Mouse (Mus musculus): Measurements from ENCODE around the gene Sik2. TPM values are rescaled to one million over a fixed set of nuclear protein-coding genes. Genes with fewer than 3 reads are reported as not detected.
A peak's percentile ranks its signal among the peaks of the same experiment; 100 is the strongest.

The Sik2 gene
- polyA plus RNA-seq, 1 experiment from 2014 or later: 18.3 TPM

GRCm38 (mm10) chr9:50890494-50891090 lies 118.3 kb downstream of the Sik2 start:
- Histone ChIP-seq H3K36me3 (replicated peaks) (peaks cover 62% of the 10 kb centered on the region), H3K4me1 (peaks cover 15% of the 10 kb centered on the region), H3K27me3 (replicated peaks; ENCODE audit: low read depth, poor library complexity, severe bottlenecking) (no peaks in the 10 kb centered on the region), H3K4me3 (no peak overlapping the region), H3K9me3 (no peaks in the 10 kb centered on the region), H3K27ac (replicated peaks) (no peak overlapping the region)
- no peak for DNase-seq (ENCODE audit: low spot score)
- WGBS: 82% methylated on average over 3 of the region's 3 CpGs

DNA sequence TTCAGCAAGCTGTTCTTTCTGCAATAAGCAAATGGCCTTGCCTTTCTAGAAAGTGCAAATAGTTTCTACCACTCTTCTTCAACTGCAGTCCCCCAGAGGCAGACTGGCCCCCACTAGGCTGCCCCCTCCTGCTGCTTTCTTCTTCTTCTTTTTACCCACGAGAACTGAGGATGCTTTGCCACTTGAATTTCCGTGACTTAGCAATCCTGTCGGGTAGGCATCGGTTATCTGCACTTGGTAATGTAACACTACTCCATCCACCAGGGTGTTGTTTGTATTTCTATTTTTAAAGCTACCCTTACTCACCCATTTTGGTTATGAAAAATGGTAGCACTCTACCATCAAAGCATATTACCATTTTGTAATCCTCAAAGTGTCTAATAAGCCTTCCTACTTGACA lies 118.9 kb downstream of the Sik2 start:
- Histone ChIP-seq H3K4me1 (peaks cover 17% of the 10 kb centered on the region), H3K9me3 (no peaks in the 10 kb centered on the region), H3K27ac (replicated peaks) (no peak overlapping the region), H3K4me3 (no peak overlapping the region), H3K36me3 (replicated peaks) (peaks cover 61% of the 10 kb centered on the region), H3K27me3 (replicated peaks; ENCODE audit: low read depth, poor library complexity, severe bottlenecking) (no peaks in the 10 kb centered on the region)
- 85% methylated on average over 4 of the region's 4 CpGs for WGBS
- no peak for DNase-seq (ENCODE audit: low spot score)

DNA sequence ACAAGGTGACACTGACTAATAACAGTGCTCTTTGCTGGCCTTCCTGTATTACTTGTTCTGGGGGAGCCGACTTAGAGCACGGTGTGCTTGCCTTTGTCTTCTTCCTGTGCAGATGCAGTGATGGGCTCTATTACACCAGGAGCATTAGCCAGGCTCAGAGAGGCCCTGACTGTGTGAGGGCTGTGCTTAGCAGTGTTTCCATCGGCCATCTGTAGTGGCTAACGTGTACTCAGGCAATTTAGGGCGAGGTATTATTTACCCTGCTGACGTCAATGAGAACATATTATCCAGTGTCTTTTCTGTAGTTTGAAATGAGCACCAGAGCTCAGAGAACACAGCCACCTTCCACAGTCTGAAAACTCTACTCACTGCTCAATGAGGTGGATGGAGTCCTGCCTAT lies 119.7 kb downstream of the Sik2 start:
- peaks cover 61% of the 10 kb centered on the region for H3K36me3 ChIP-seq (replicated peaks)
- H3K4me3 ChIP-seq: no peak overlapping the region
- H3K27ac ChIP-seq (replicated peaks): no peak overlapping the region
- no peaks in the 10 kb centered on the region for H3K27me3 ChIP-seq (replicated peaks; ENCODE audit: low read depth, poor library complexity, severe bottlenecking)
- no peaks in the 10 kb centered on the region for H3K9me3 ChIP-seq
- no peak for DNase-seq (ENCODE audit: low spot score)
- H3K4me1 ChIP-seq: peaks cover 21% of the 10 kb centered on the region
- WGBS: 75% methylated on average over 6 of the region's 6 CpGs

DNA sequence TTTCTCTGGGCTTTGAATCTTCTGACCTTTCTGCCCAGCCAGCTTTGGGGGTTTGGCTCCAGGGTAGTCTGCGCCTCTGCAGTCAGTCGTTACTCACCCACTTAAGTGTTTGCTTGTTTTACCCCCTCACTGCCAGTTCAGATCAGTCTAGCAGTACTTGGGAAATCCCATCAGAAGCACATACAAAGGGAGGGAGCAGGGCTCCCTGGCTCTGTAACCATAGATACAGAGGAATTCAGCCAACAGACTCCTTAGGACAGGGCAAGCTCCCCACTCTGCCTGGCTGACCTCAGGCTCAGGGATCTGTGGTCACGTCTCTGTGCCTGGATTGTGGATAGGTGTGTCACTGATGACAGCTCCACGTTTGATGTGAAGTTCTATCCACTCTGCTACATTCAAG lies 121.5 kb downstream of the Sik2 start:
- H3K9me3 ChIP-seq: no peaks in the 10 kb centered on the region
- no peak for DNase-seq (ENCODE audit: low spot score)
- H3K4me1 ChIP-seq: peaks cover 21% of the 10 kb centered on the region
- peaks cover 67% of the 10 kb centered on the region for H3K36me3 ChIP-seq (replicated peaks)
- H3K4me3 ChIP-seq: no peak overlapping the region
- WGBS: 48% methylated on average over 4 of the region's 4 CpGs
- no peaks in the 10 kb centered on the region for H3K27me3 ChIP-seq (replicated peaks; ENCODE audit: low read depth, poor library complexity, severe bottlenecking)
- H3K27ac ChIP-seq (replicated peaks): no peak overlapping the region

GRCm38 (mm10) chr9:50886870-50887269 lies 122.0 kb downstream of the Sik2 start:
- H3K4me1 ChIP-seq: peaks cover 21% of the 10 kb centered on the region
- H3K4me3 ChIP-seq: no peak overlapping the region
- no peak for DNase-seq (ENCODE audit: low spot score)
- no peak overlapping the region for H3K27ac ChIP-seq (replicated peaks)
- H3K27me3 ChIP-seq (replicated peaks; ENCODE audit: low read depth, poor library complexity, severe bottlenecking): no peaks in the 10 kb centered on the region
- H3K9me3 ChIP-seq: no peaks in the 10 kb centered on the region
- peaks cover 67% of the 10 kb centered on the region for H3K36me3 ChIP-seq (replicated peaks)
- 86% methylated on average over 1 of the region's 1 CpGs for WGBS

DNA sequence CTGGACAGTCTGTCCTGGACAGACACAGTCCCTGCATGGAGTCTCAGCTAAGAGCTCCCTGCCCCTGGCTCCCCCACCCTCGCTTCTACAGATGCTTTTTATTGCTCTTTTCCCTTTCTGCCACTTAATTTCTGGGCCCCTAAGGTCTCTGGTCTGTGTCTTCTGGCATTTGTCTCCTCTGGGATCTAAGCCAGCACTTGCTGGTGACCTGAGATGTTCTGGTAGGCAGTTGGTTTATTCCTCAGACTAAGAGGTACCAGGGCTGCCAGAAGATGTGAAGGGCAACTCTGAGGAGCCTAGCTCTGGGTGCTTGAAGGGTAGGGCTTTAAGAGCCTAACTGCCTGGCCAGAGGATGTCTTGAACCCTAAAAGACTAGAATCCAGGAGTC lies 123.3 kb downstream of the Sik2 start:
- peaks cover 68% of the 10 kb centered on the region for H3K36me3 ChIP-seq (replicated peaks)
- WGBS: 63% methylated on average over 1 of the region's 1 CpGs
- DNase-seq (ENCODE audit: low spot score): no peak
- H3K9me3 ChIP-seq: no peaks in the 10 kb centered on the region
- H3K4me3 ChIP-seq: no peak overlapping the region
- no peaks in the 10 kb centered on the region for H3K27me3 ChIP-seq (replicated peaks; ENCODE audit: low read depth, poor library complexity, severe bottlenecking)
- peaks cover 21% of the 10 kb centered on the region for H3K4me1 ChIP-seq
- no peak overlapping the region for H3K27ac ChIP-seq (replicated peaks)

GRCm38 (mm10) chr9:50884741-50885599 lies 123.9 kb downstream of the Sik2 start:
- H3K4me1 ChIP-seq: peaks cover 21% of the 10 kb centered on the region
- 0 out of 2 replicates have a peak overlapping the region, but pooled peaks have one; percentile 32 for H3K27ac ChIP-seq (replicated peaks)
- H3K9me3 ChIP-seq: no peaks in the 10 kb centered on the region

GRCm38 (mm10) chr9:50884093-50884492 lies 124.8 kb downstream of the Sik2 start:
- H3K4me3 ChIP-seq: no peak overlapping the region
- H3K9me3 ChIP-seq: no peaks in the 10 kb centered on the region
- WGBS: 88% methylated on average over 8 of the region's 8 CpGs
- peaks cover 19% of the 10 kb centered on the region for H3K4me1 ChIP-seq
- H3K27me3 ChIP-seq (replicated peaks; ENCODE audit: low read depth, poor library complexity, severe bottlenecking): no peaks in the 10 kb centered on the region
- DNase-seq (ENCODE audit: low spot score): no peak
- no peak overlapping the region for H3K27ac ChIP-seq (replicated peaks)
- peaks cover 80% of the 10 kb centered on the region for H3K36me3 ChIP-seq (replicated peaks)

More at GRCm38 (mm10) chr9:50884741-50885599, 123.9 kb downstream of the Sik2 start:
- no peak for DNase-seq (ENCODE audit: low spot score)
- H3K27me3 ChIP-seq (replicated peaks; ENCODE audit: low read depth, poor library complexity, severe bottlenecking): no peaks in the 10 kb centered on the region
- H3K4me3 ChIP-seq: no peak overlapping the region
- peaks cover 73% of the 10 kb centered on the region for H3K36me3 ChIP-seq (replicated peaks)
- 77% methylated on average over 10 of the region's 10 CpGs for WGBS

DNA sequence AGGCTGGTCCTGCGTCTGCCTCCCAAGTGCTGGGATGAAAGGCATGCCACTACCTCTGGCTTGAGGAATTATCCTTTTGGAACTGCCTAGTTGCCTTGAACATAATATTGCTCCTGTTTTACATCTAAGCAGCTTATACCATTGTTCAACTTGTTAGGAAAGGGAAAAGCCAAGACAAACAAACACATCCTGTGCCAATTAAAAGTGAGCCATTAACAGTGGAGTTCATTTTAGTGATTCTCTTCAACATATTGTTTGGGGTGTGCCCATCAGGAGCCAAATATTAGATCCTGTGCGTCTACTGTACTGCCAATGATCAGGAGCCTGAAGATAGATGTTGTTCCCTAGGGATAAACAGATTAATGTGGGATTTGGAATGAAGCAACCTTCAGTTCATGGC lies 126.7 kb downstream of the Sik2 start:
- peaks cover 89% of the 10 kb centered on the region for H3K36me3 ChIP-seq (replicated peaks)
- H3K4me1 ChIP-seq: peaks cover 7% of the 10 kb centered on the region
- H3K9me3 ChIP-seq: no peaks in the 10 kb centered on the region
- 90% methylated on average over 2 of the region's 2 CpGs for WGBS
- H3K27ac ChIP-seq (replicated peaks): no peak overlapping the region
- no peaks in the 10 kb centered on the region for H3K27me3 ChIP-seq (replicated peaks; ENCODE audit: low read depth, poor library complexity, severe bottlenecking)
- no peak for DNase-seq (ENCODE audit: low spot score)
- no peak overlapping the region for H3K4me3 ChIP-seq

DNA sequence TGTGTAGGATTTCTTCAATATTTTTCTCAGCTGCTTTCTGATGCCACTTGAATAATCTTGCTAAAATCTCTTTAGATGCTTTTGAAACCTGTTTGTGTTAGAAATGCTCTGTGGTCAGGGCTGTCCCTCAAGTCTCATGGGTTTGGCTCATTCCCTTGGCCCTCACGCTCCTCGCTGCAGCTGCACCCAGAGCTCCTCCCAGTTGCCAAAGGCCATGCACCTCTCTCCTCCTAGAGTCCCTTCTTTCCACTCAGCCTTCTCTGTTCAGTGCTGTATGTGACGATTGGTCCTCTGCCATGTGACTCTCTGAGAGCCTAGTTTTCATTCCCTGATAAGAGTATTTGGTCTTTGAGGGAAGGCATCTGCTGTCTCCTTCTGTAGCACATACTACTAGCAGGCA lies 131.4 kb downstream of the Sik2 start:
- peaks cover 100% of the 10 kb centered on the region for H3K36me3 ChIP-seq (replicated peaks)

DNA sequence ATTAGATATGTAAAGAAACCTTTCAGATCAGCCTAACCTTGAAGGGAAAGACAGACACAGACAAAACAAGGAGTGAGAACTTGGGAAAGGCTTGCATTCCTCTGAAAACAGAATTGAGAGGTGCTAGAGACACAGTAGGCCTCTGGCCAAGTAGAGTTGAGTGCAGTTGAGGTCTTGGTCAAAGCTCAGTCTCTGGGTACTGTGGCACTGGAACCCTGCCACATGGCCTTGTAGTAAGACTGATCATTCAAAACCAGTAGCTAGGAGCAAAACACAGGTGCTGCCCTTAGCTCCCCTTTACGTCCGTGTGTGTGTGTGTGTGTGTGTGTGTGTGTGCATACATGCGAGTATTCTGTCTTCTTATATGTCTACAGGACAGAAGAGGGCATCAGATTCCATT lies 132.6 kb downstream of the Sik2 start:
- DNase-seq (ENCODE audit: low spot score): no peak
- H3K4me1 ChIP-seq: no peaks in the 10 kb centered on the region
- no peak overlapping the region for H3K4me3 ChIP-seq
- no peaks in the 10 kb centered on the region for H3K27me3 ChIP-seq (replicated peaks; ENCODE audit: low read depth, poor library complexity, severe bottlenecking)
- H3K27ac ChIP-seq (replicated peaks): no peak overlapping the region
- H3K36me3 ChIP-seq (replicated peaks): peaks cover 94% of the 10 kb centered on the region
- 85% methylated on average over 3 of the region's 3 CpGs for WGBS
- no peaks in the 10 kb centered on the region for H3K9me3 ChIP-seq

More for the DNA sequence above, 131.4 kb downstream of the Sik2 start:
- DNase-seq (ENCODE audit: low spot score): no peak
- Histone ChIP-seq H3K9me3 (no peaks in the 10 kb centered on the region), H3K27ac (replicated peaks) (no peak overlapping the region), H3K27me3 (replicated peaks; ENCODE audit: low read depth, poor library complexity, severe bottlenecking) (no peaks in the 10 kb centered on the region), H3K4me1 (no peaks in the 10 kb centered on the region), H3K4me3 (no peak overlapping the region)
- 88% methylated on average over 3 of the region's 3 CpGs for WGBS

- 95% methylated on average over 4 of the region's 4 CpGs for WGBS
- Histone ChIP-seq H3K27ac (replicated peaks) (no peak overlapping the region), H3K4me1 (no peaks in the 10 kb centered on the region), H3K9me3 (no peaks in the 10 kb centered on the region), H3K27me3 (replicated peaks; ENCODE audit: low read depth, poor library complexity, severe bottlenecking) (no peaks in the 10 kb centered on the region), H3K4me3 (no peak overlapping the region), H3K36me3 (replicated peaks) (peaks cover 94% of the 10 kb centered on the region)
- no peak for DNase-seq (ENCODE audit: low spot score)
These were observed 133.4 kb downstream of the Sik2 start for GRCm38 (mm10) chr9:50875470-50875869.

GRCm38 (mm10) chr9:50874031-50874430 lies 134.8 kb downstream of the Sik2 start:
- H3K4me1 ChIP-seq: no peaks in the 10 kb centered on the region
- no peaks in the 10 kb centered on the region for H3K27me3 ChIP-seq (replicated peaks; ENCODE audit: low read depth, poor library complexity, severe bottlenecking)
- DNase-seq (ENCODE audit: low spot score): no peak
- H3K4me3 ChIP-seq: no peak overlapping the region
- H3K27ac ChIP-seq (replicated peaks): no peak overlapping the region
- peaks cover 94% of the 10 kb centered on the region for H3K36me3 ChIP-seq (replicated peaks)
- no peaks in the 10 kb centered on the region for H3K9me3 ChIP-seq
- 89% methylated on average over 6 of the region's 6 CpGs for WGBS
